Mouse (Mus musculus): ENCODE data around the gene 2310034G01Rik. TPM values are rescaled to one million over a fixed set of nuclear protein-coding genes. Genes with fewer than 3 reads are reported as not detected.

The 2310034G01Rik gene
- total RNA-seq, 1 experiment: 0.80 TPM

DNA sequence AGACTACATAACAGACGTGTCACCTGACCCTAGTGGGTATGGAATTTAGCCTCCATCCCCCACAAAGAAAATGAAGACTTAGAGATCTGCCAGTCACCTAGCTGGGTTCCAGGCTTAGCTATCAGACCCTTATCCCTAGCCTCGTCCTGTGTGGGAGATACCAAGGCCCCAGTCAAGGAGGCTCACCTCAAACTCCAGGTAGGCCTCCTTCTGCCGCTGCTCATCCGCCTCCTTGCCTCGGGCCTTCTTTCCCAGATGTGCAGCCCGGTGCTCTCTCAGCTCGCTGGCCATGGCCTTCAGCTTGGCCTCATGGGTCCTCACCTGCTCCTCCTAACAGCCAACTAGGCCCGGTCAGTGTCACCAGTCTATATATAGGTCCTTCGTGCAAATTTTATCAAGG is 37.0 kb downstream of the 2310034G01Rik start:
- H3K27ac ChIP-seq (ENCODE audit: insufficient read depth, low read depth, low read length, poor library complexity, severe bottlenecking): no peak overlapping the region
- no peak for TF ChIP-seq HCFC1 (IDR thresholded peaks at IDR 0.05; ENCODE audit: borderline replicate concordance, insufficient read depth, low read length)
- no peak for TF ChIP-seq MAFK (IDR thresholded peaks at IDR 0.05; ENCODE audit: insufficient read depth, low read depth, low read length)
- no peak for TF ChIP-seq ZC3H11A (IDR thresholded peaks at IDR 0.05; ENCODE audit: borderline replicate concordance, low read depth, low read length)
- TF ChIP-seq CHD2 (IDR thresholded peaks at IDR 0.05; ENCODE audit: low read depth, low read length): no peak
- no peak for TF ChIP-seq ZNF384 (IDR thresholded peaks at IDR 0.05; ENCODE audit: low read depth, low read length)
- no peak for DNase-seq (ENCODE audit: low read depth, low spot score)
- H3K9ac ChIP-seq (ENCODE audit: insufficient read depth, low read depth, low read length, poor library complexity, severe bottlenecking): no peak overlapping the region
- H3K4me3 ChIP-seq (ENCODE audit: insufficient read depth in 1 of 2, low read depth in 1 of 2, low read length in 2 of 2, poor library complexity in 1 of 2, severe bottlenecking in 1 of 2): no peak overlapping the region
- H3K4me1 ChIP-seq (ENCODE audit: control insufficient read depth in 2 of 2, insufficient read depth in 2 of 2, low read length in 2 of 2, poor library complexity in 1 of 2): peaks cover 0 to 14% of the 10 kb centered on the region in 2 experiments; a peak in 1 of 4 replicates
- H3K9me3 ChIP-seq (ENCODE audit: control insufficient read depth, insufficient read depth, low read depth, low read length): no peaks in the 10 kb centered on the region
- in situ Hi-C loops (cut with MboI; ENCODE audit: low sequenced_read_pairs in 2 of 2, unreplicated experiment in 2 of 2): no loop called here
- H3K36me3 ChIP-seq (ENCODE audit: control insufficient read depth, insufficient read depth, low read length, poor library complexity, severe bottlenecking): peaks cover 2% of the 10 kb centered on the region; the same call in 1 of the 2 replicates

DNA sequence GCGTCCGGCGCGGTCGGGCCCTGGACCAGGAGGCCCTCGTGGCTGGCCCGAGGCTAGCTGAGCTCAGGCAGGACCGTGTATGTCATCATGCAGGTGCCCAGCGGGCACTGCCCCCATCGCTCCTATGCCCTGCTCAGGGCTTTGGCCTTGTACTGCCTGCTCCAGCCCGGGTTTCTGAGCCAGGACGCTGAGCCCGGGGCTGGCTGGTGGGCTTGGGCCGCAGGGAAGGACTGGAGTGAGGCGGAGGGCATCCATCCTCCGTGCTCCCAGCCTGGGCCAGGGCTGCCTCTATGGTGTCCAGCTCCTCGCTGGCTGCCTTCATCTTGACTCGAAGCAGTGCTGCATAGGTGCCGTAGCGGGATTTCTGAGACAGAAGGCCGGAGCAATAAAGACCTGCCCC is 37.5 kb downstream of the 2310034G01Rik start:
- Histone ChIP-seq H3K36me3 (ENCODE audit: control insufficient read depth, insufficient read depth, low read length, poor library complexity, severe bottlenecking) (peaks cover 2% of the 10 kb centered on the region; the same call in 1 of the 2 replicates), H3K27ac (ENCODE audit: insufficient read depth, low read depth, low read length, poor library complexity, severe bottlenecking) (no peak overlapping the region), H3K4me3 (ENCODE audit: insufficient read depth in 1 of 2, low read depth in 1 of 2, low read length in 2 of 2, poor library complexity in 1 of 2, severe bottlenecking in 1 of 2) (peak overlapping the region; percentile 8 to 35; a peak in 2 of 4 replicates), H3K9ac (ENCODE audit: insufficient read depth, low read depth, low read length, poor library complexity, severe bottlenecking) (no peak overlapping the region), H3K9me3 (ENCODE audit: control insufficient read depth, insufficient read depth, low read depth, low read length) (no peaks in the 10 kb centered on the region), H3K4me1 (ENCODE audit: control insufficient read depth in 2 of 2, insufficient read depth in 2 of 2, low read length in 2 of 2, poor library complexity in 1 of 2) (peaks cover 0 to 19% of the 10 kb centered on the region in 2 experiments; a peak in 1 of 4 replicates)
- in situ Hi-C loops (cut with MboI; ENCODE audit: low sequenced_read_pairs in 2 of 2, unreplicated experiment in 2 of 2): no loop called here
- TF ChIP-seq MAFK (IDR thresholded peaks at IDR 0.05; ENCODE audit: insufficient read depth, low read depth, low read length) (no peak), ZNF384 (IDR thresholded peaks at IDR 0.05; ENCODE audit: low read depth, low read length) (no peak), CHD2 (IDR thresholded peaks at IDR 0.05; ENCODE audit: low read depth, low read length) (no peak), HCFC1 (IDR thresholded peaks at IDR 0.05; ENCODE audit: borderline replicate concordance, insufficient read depth, low read length) (no peak), ZC3H11A (IDR thresholded peaks at IDR 0.05; ENCODE audit: borderline replicate concordance, low read depth, low read length) (no peak)
- no peak for DNase-seq (ENCODE audit: low read depth, low spot score)

DNA sequence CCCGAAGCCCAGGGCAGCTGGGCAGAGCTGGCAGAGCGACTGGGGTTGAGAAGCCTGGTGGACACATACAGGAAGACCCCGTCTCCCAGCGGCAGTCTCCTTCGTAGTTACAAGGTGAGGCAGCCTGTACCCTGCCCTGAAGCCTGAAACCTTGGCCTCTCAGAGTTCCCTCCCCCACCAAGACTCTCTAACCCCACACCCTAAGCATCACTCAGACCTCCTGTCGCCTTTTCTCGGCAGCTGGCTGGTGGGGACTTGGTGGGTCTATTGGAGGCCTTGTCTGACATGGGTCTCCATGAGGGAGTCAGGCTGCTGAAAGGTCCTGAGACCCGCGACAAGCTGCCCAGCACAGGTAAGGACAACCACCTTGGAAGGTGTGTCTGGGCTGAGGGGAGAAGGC is 38.8 kb downstream of the 2310034G01Rik start:
- DNase-seq (ENCODE audit: low read depth, low spot score): no peak
- peaks cover 6% of the 10 kb centered on the region; the same call in 1 of the 2 replicates for H3K36me3 ChIP-seq (ENCODE audit: control insufficient read depth, insufficient read depth, low read length, poor library complexity, severe bottlenecking)
- no peak overlapping the region for H3K4me3 ChIP-seq (ENCODE audit: insufficient read depth in 1 of 2, low read depth in 1 of 2, low read length in 2 of 2, poor library complexity in 1 of 2, severe bottlenecking in 1 of 2)
- no peak overlapping the region for H3K9ac ChIP-seq (ENCODE audit: insufficient read depth, low read depth, low read length, poor library complexity, severe bottlenecking)
- TF ChIP-seq ZNF384 (IDR thresholded peaks at IDR 0.05; ENCODE audit: low read depth, low read length) (no peak), CHD2 (IDR thresholded peaks at IDR 0.05; ENCODE audit: low read depth, low read length) (no peak), MAFK (IDR thresholded peaks at IDR 0.05; ENCODE audit: insufficient read depth, low read depth, low read length) (no peak)
- no peak overlapping the region for H3K27ac ChIP-seq (ENCODE audit: insufficient read depth, low read depth, low read length, poor library complexity, severe bottlenecking)
- no peaks in the 10 kb centered on the region for H3K9me3 ChIP-seq (ENCODE audit: control insufficient read depth, insufficient read depth, low read depth, low read length)
- in situ Hi-C loops (cut with MboI; ENCODE audit: low sequenced_read_pairs in 2 of 2, unreplicated experiment in 2 of 2): no loop called here
- H3K4me1 ChIP-seq (ENCODE audit: control insufficient read depth in 2 of 2, insufficient read depth in 2 of 2, low read length in 2 of 2, poor library complexity in 1 of 2): peaks cover 0 to 15% of the 10 kb centered on the region in 2 experiments; a peak in 1 of 4 replicates

DNA sequence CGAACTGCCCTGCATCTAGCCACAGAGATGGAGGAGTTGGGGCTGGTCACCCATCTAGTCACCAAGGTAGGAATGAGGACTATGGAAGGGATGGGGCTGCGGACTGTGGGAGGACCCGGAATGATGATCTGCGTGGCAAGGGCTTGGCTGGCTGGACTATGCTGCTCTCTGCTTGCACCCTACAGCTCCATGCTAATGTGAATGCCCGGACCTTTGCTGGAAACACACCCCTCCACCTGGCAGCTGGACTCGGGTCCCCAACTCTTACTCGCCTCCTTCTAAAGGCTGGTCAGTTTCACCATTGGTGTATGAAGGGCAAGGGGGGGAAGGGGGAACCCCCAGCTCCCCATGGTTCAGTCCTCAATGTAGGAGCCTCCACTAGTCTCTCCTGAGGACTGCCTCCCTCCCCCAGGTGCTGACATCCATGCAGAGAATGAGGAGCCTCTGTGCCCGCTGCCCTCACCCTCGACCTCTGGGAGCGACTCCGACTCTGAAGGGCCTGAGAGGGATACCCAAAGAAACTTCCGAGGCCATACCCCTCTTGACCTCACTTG is 39.7 kb downstream of the 2310034G01Rik start:
- in situ Hi-C loops (cut with MboI; ENCODE audit: low sequenced_read_pairs in 2 of 2, unreplicated experiment in 2 of 2): no loop called here
- Histone ChIP-seq H3K4me3 (ENCODE audit: insufficient read depth in 1 of 2, low read depth in 1 of 2, low read length in 2 of 2, poor library complexity in 1 of 2, severe bottlenecking in 1 of 2) (no peak overlapping the region), H3K9ac (ENCODE audit: insufficient read depth, low read depth, low read length, poor library complexity, severe bottlenecking) (no peak overlapping the region), H3K36me3 (ENCODE audit: control insufficient read depth, insufficient read depth, low read length, poor library complexity, severe bottlenecking) (peaks cover 6% of the 10 kb centered on the region; the same call in 1 of the 2 replicates), H3K4me1 (ENCODE audit: control insufficient read depth in 2 of 2, insufficient read depth in 2 of 2, low read length in 2 of 2, poor library complexity in 1 of 2) (peaks cover 0 to 15% of the 10 kb centered on the region in 2 experiments; a peak in 1 of 4 replicates), H3K9me3 (ENCODE audit: control insufficient read depth, insufficient read depth, low read depth, low read length) (no peaks in the 10 kb centered on the region), H3K27ac (ENCODE audit: insufficient read depth, low read depth, low read length, poor library complexity, severe bottlenecking) (no peak overlapping the region)
- TF ChIP-seq ZC3H11A (IDR thresholded peaks at IDR 0.05; ENCODE audit: borderline replicate concordance, low read depth, low read length): no peak
- TF ChIP-seq ZNF384 (IDR thresholded peaks at IDR 0.05; ENCODE audit: low read depth, low read length): no peak
- TF ChIP-seq MAFK (IDR thresholded peaks at IDR 0.05; ENCODE audit: insufficient read depth, low read depth, low read length): no peak
- no peak for TF ChIP-seq HCFC1 (IDR thresholded peaks at IDR 0.05; ENCODE audit: borderline replicate concordance, insufficient read depth, low read length)
- TF ChIP-seq CHD2 (IDR thresholded peaks at IDR 0.05; ENCODE audit: low read depth, low read length): no peak
- DNase-seq (ENCODE audit: low read depth, low spot score): no peak

Data from ES-E14 (cell line).